Mouse (Mus musculus) forebrain, embryonic 16.5 days (tissue): Measurements from ENCODE around the gene Fam120a. TPM values are rescaled to one million over a fixed set of nuclear protein-coding genes. Genes with fewer than 3 reads are reported as not detected.
A peak's percentile ranks its signal among the peaks of the same experiment; 100 is the strongest.

Source experiments
- ATAC-seq: fragments of 200-750 bp; cut with Nextera tagmentation; 2 replicates; pipeline ENCODE4 v1.8.0; 2017; ENCODE audit warnings: mild to moderate bottlenecking, moderate library complexity
- H3K27ac ChIP-seq: fragments of 300-500 bp; sonication (generic); 2 replicates; pipeline ENCODE4 v1.5.1; 2014; ENCODE audit warnings: low read length, control low read depth
- H3K27me3 ChIP-seq: fragments of 300-500 bp; sonication (generic); replicated peaks from 2 replicates; pipeline ENCODE4 v1.6.1; 2014; ENCODE audit warnings: low read length; ENCODE audit not compliant: control insufficient read depth, insufficient read depth
- H3K36me3 ChIP-seq: fragments of 300-500 bp; sonication (generic); 2 replicates; pipeline ENCODE4 v1.6.1; 2014; ENCODE audit not compliant: control insufficient read depth, insufficient read depth
- H3K4me1 ChIP-seq: fragments of 300-500 bp; sonication (generic); replicated peaks from 2 replicates; pipeline ENCODE4 v1.6.1; 2014; ENCODE audit warnings: low read length; ENCODE audit not compliant: control insufficient read depth, insufficient read depth
- H3K4me2 ChIP-seq: fragments of 300-500 bp; sonication (generic); 2 replicates; pipeline ENCODE4 v1.6.1; 2014; ENCODE audit warnings: mild to moderate bottlenecking, low read length, control low read depth
- H3K4me3 ChIP-seq: fragments of 300-500 bp; sonication (generic); replicated peaks from 2 replicates; pipeline ENCODE4 v1.5.1; 2014; ENCODE audit warnings: mild to moderate bottlenecking, low read length, control low read depth
- H3K9ac ChIP-seq: fragments of 300-500 bp; sonication (generic); replicated peaks from 2 replicates; pipeline ENCODE4 v1.6.1; 2014; ENCODE audit warnings: low read depth, low read length, control low read depth
- H3K9me3 ChIP-seq: fragments of 300-500 bp; sonication (generic); 2 replicates; pipeline ENCODE4 v1.6.1; 2016; ENCODE audit warnings: low read length; ENCODE audit not compliant: control insufficient read depth
- whole genome bisulfite sequencing: fragments of 180-500 bp; shearing (Covaris S2); extraction: QIAGEN DNeasy Blood & Tissue Kit; methylation state at CpG from one replicate; pipeline ENCODE4 v1.1.7; 2014; 5-methylcytosine and 5-hydroxymethylcytosine counted together
- polyA plus RNA-seq: library from polyadenylated mRNA; unstranded; fragments of >200 nt; fragmentation: Nextera tagmentation; extraction: Ambion mirVana; gene quantifications from 2 replicates; pipeline ENCODE4 v1.2.1, GENCODE M21; 2015

Fam120a gene
- polyA plus RNA-seq, 1 experiment from 2014 or later, result 13.7 TPM

GRCm38 (mm10) chr13:48970566-48970965 is 2.7 kb upstream of the Fam120a start:
- H3K27ac ChIP-seq, result no peak overlapping the region
- no peaks in the 10 kb centered on the region for H3K36me3 ChIP-seq
- H3K9ac ChIP-seq, result no peak overlapping the region
- H3K4me1 ChIP-seq, result peaks cover 22% of the 10 kb centered on the region
- ATAC-seq, result no peak
- no peaks in the 10 kb centered on the region for H3K27me3 ChIP-seq
- H3K4me3 ChIP-seq, result no peak overlapping the region
- no peaks in the 10 kb centered on the region for H3K9me3 ChIP-seq
- H3K4me2 ChIP-seq, result no peak overlapping the region
- 75% methylated on average over 13 of the region's 13 CpGs for WGBS

GRCm38 (mm10) chr13:48968750-48969088 is 902 bp upstream of the Fam120a start:
- no peaks in the 10 kb centered on the region for H3K36me3 ChIP-seq
- peaks cover 36% of the 10 kb centered on the region for H3K4me1 ChIP-seq
- no peaks in the 10 kb centered on the region for H3K27me3 ChIP-seq
- peak overlapping the region; percentile 64 for H3K4me2 ChIP-seq
- H3K4me3 ChIP-seq, result peak overlapping the region; percentile 59
- H3K9ac ChIP-seq, result peak overlapping the region; percentile 92
- WGBS, result 14% methylated on average over 7 of the region's 7 CpGs
- no peaks in the 10 kb centered on the region for H3K9me3 ChIP-seq
- no peak for ATAC-seq
- H3K27ac ChIP-seq, result peak overlapping the region; percentile 96

- under 1% methylated on average over 58 of the region's 58 CpGs for WGBS
- Histone ChIP-seq H3K9me3 (no peaks in the 10 kb centered on the region), H3K4me1 (peaks cover 36% of the 10 kb centered on the region), H3K27ac (peak overlapping the region; percentile 96), H3K36me3 (no peaks in the 10 kb centered on the region), H3K27me3 (no peaks in the 10 kb centered on the region), H3K4me2 (peak overlapping the region; percentile 71), H3K4me3 (peak overlapping the region; percentile 59), H3K9ac (peak overlapping the region; percentile 92)
- no peak for ATAC-seq
Observed at GRCm38 (mm10) chr13:48966851-48967821, 681 bp downstream of the Fam120a start.

DNA sequence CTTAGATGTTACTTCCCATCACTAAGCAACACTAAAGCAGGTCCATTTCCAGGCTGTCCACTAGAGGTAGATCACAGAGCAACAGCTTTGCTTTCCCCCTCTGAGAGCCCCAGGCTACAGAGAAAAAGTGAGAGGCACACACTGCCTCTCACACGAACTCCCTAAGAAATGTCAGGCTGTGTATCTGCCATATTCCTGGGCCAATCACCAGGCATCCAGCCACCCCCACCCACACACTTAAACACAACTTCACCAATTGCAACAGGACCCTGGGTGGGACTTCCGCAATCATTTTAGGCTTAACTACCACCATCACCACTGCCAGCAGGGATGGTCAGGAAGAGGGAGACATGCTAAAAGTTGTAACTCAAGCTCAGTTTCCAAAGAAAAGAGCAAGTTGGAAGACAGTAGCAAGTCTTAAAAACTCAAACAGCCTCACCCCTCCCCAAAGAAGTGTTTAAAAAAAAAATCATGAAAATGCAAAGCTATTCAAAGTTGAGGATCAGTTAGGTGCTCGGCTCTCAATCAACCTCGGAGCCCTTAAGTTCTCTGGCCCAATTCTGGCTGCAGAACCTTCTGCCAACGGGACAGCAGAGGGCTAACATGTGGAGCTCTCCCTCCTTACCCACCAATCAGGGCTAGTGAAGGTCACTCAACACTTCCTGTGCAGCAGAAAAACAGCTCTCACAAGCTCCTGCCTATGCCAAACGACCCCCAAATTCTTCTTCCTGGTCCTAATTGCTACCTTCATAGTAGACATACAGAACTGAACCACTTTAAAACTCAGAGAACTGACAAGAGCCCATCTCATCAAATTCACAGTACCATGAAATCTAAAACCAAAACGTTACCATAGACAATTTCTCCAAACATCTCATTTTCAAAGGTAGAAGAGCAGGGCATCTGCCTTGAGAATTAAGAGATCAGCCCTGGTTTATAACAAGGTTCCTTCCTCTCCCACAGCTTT is 2.0 kb downstream of the Fam120a start:
- no peak overlapping the region for H3K27ac ChIP-seq
- H3K36me3 ChIP-seq, result no peaks in the 10 kb centered on the region
- peaks cover 38% of the 10 kb centered on the region for H3K4me1 ChIP-seq
- 9% methylated on average over 7 of the region's 7 CpGs for WGBS
- peak overlapping the region; percentile 92; the same call in 1 of the 2 replicates for H3K9ac ChIP-seq
- no peaks in the 10 kb centered on the region for H3K9me3 ChIP-seq
- H3K4me3 ChIP-seq, result peak overlapping the region; percentile 59
- peak overlapping the region; percentile 71 for H3K4me2 ChIP-seq
- H3K27me3 ChIP-seq, result no peaks in the 10 kb centered on the region
- peak; percentile 47 for ATAC-seq

DNA sequence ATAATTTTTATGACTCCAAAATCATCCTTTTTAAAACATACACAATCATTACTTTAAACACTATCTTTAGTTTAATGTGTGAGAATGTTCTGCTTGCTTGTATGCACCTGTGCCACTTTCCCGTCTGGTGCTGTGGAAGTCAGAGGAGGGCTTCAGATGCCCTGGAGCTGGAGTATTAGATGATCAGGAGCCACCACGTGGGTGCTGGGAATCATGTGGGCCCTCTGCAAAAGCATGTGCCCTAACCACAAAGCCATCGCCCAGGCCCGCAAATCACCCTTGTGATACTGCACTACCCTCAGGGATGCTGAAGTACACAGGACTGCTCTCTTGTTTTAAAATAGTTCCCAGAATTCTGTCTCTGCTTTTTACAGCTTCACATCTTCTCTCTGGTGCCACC is 3.0 kb downstream of the Fam120a start:
- Histone ChIP-seq H3K27ac (no peak overlapping the region), H3K36me3 (no peaks in the 10 kb centered on the region), H3K9me3 (no peaks in the 10 kb centered on the region), H3K4me3 (no peak overlapping the region), H3K27me3 (no peaks in the 10 kb centered on the region), H3K9ac (no peak overlapping the region), H3K4me2 (peak overlapping the region; percentile 71), H3K4me1 (peaks cover 35% of the 10 kb centered on the region)
- no peak for ATAC-seq
- WGBS, result 75% methylated on average over 4 of the region's 4 CpGs

DNA sequence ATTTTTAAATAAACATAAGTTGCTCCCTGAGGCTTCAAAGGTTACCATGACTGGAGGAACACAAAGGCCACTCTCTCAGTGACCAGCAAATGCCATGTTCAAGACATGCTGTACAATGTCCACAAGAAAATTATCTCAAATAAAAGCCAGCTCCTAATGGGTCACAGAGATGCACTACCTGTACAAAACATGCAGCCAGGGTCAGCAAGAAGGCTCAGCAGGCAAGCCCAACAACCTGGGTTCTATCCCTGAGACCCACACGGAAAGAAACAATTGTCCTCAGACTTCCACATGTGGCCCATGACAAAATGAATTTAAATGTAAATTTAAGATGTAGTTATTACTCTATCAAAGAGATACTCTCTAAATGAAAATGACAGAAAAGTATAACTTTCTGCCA is 4.7 kb downstream of the Fam120a start:
- Histone ChIP-seq H3K9ac (no peak overlapping the region), H3K4me3 (no peak overlapping the region), H3K36me3 (no peaks in the 10 kb centered on the region), H3K4me1 (peaks cover 31% of the 10 kb centered on the region), H3K4me2 (no peak overlapping the region), H3K27me3 (no peaks in the 10 kb centered on the region), H3K9me3 (no peaks in the 10 kb centered on the region), H3K27ac (no peak overlapping the region)
- 80% methylated on average over 1 of the region's 1 CpGs for WGBS
- ATAC-seq, result no peak

- WGBS, result 72% methylated on average over 3 of the region's 3 CpGs
- Histone ChIP-seq H3K27ac (no peak overlapping the region), H3K36me3 (no peaks in the 10 kb centered on the region), H3K27me3 (no peaks in the 10 kb centered on the region), H3K4me2 (no peak overlapping the region), H3K9me3 (no peaks in the 10 kb centered on the region), H3K4me1 (peaks cover 31% of the 10 kb centered on the region), H3K9ac (no peak overlapping the region), H3K4me3 (no peak overlapping the region)
- ATAC-seq, result no peak
Observed at GRCm38 (mm10) chr13:48962519-48962918, 5.3 kb downstream of the Fam120a start.

DNA sequence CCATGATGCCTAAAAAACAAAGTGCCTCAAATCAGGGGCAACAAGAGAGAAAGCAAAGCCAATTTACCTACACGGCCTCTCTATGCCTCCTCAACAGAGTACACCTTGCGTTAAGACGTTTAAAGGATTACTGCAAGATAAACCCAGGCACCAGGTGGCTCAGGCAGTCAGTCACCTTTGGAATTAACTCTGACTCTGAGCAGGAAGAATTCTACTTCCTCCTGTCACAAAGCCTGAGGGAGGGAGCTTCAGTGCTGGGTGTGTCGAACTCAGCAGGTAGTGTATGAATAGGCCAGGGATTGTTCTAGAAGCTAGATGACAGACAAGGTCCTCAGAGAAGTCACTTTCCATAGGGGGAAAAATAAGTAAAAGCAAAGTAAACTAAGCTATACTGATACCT is 9.2 kb downstream of the Fam120a start:
- Histone ChIP-seq H3K4me3 (no peak overlapping the region), H3K4me1 (peaks cover 7% of the 10 kb centered on the region; the same call in 1 of the 2 replicates), H3K36me3 (no peaks in the 10 kb centered on the region), H3K27ac (no peak overlapping the region), H3K27me3 (no peaks in the 10 kb centered on the region), H3K4me2 (no peak overlapping the region), H3K9me3 (no peaks in the 10 kb centered on the region), H3K9ac (no peak overlapping the region)
- WGBS, result 64% methylated on average over 4 of the region's 4 CpGs
- no peak for ATAC-seq

- 96% methylated on average over 4 of the region's 4 CpGs for WGBS
- no peak overlapping the region for H3K4me2 ChIP-seq
- no peak for ATAC-seq
- H3K9ac ChIP-seq, result no peak overlapping the region
- no peaks in the 10 kb centered on the region for H3K9me3 ChIP-seq
- no peak overlapping the region for H3K27ac ChIP-seq
- H3K36me3 ChIP-seq, result no peaks in the 10 kb centered on the region
- no peak overlapping the region for H3K4me3 ChIP-seq
- peaks cover 5% of the 10 kb centered on the region; the same call in 1 of the 2 replicates for H3K4me1 ChIP-seq
- H3K27me3 ChIP-seq, result no peaks in the 10 kb centered on the region
Observed at GRCm38 (mm10) chr13:48954825-48955224, 13.0 kb downstream of the Fam120a start.
